Mouse (Mus musculus) embryonic facial prominence, embryonic 12.5 days (tissue): ENCODE data around the gene Pik3c2g. TPM values are rescaled to one million over a fixed set of nuclear protein-coding genes. Genes with fewer than 3 reads are reported as not detected.

Experiments used
- ATAC-seq: fragments of 200-750 bp; cut with Nextera tagmentation; 2 replicates; pipeline ENCODE4 v1.8.0; 2017; ENCODE audit not compliant: insufficient number of reproducible peaks, insufficient read depth, low FRiP score, low TSS enrichment
- H3K27ac ChIP-seq: fragments of 300-500 bp; sonication (generic); 2 replicates; pipeline ENCODE4 v1.5.1; 2016; ENCODE audit warnings: mild to moderate bottlenecking
- H3K27me3 ChIP-seq: fragments of 300-500 bp; sonication (generic); 2 replicates; pipeline ENCODE4 v1.6.1; 2016; ENCODE audit warnings: mild to moderate bottlenecking, moderate library complexity
- H3K36me3 ChIP-seq: fragments of 300-500 bp; sonication (generic); 2 replicates; pipeline ENCODE4 v1.6.1; 2016; ENCODE audit warnings: mild to moderate bottlenecking
- H3K4me1 ChIP-seq: fragments of 300-500 bp; sonication (generic); 2 replicates; pipeline ENCODE4 v1.6.1; 2016
- H3K4me2 ChIP-seq: fragments of 300-500 bp; sonication (generic); replicated peaks from 2 replicates; pipeline ENCODE4 v1.6.1; 2016; ENCODE audit warnings: mild to moderate bottlenecking, moderate library complexity
- H3K4me3 ChIP-seq: fragments of 300-500 bp; sonication (generic); 2 replicates; pipeline ENCODE4 v1.5.1; 2016; ENCODE audit warnings: mild to moderate bottlenecking
- H3K9ac ChIP-seq: fragments of 300-500 bp; sonication (generic); 2 replicates; pipeline ENCODE4 v1.6.1; 2016; ENCODE audit warnings: mild to moderate bottlenecking, moderate library complexity
- H3K9me3 ChIP-seq: fragments of 300-500 bp; sonication (generic); 2 replicates; pipeline ENCODE4 v1.6.1; 2016; ENCODE audit warnings: mild to moderate bottlenecking, moderate library complexity
- WGBS: fragments of 180-500 bp; shearing (Covaris S2); methylation state at CpG from one replicate; pipeline ENCODE4 v1.1.7; 2016; 5-methylcytosine and 5-hydroxymethylcytosine counted together
- polyA plus RNA-seq: library from polyadenylated mRNA; unstranded; fragments of >200 nt; fragmentation: Nextera tagmentation; extraction: Ambion mirVana; gene quantifications from 2 replicates; pipeline ENCODE4 v1.2.1, GENCODE M21; 2016

The Pik3c2g gene
- polyA plus RNA-seq, 1 experiment from 2014 or later = 0.65 TPM

- Histone ChIP-seq H3K4me1 (no peaks in the 10 kb centered on the region), H3K36me3 (no peaks in the 10 kb centered on the region), H3K4me2 (no peak overlapping the region), H3K27ac (no peak overlapping the region), H3K27me3 (no peaks in the 10 kb centered on the region), H3K9me3 (no peaks in the 10 kb centered on the region), H3K4me3 (no peak overlapping the region), H3K9ac (no peak overlapping the region)
- no peak for ATAC-seq
- WGBS = 55% methylated on average over 3 of the region's 3 CpGs
Observed at GRCm38 (mm10) chr6:139963775-139964174, 376.8 kb downstream of the Pik3c2g start.

GRCm38 (mm10) chr6:139964895-139965294 is 377.9 kb downstream of the Pik3c2g start:
- Histone ChIP-seq H3K4me3 (no peak overlapping the region), H3K27ac (no peak overlapping the region), H3K4me1 (no peaks in the 10 kb centered on the region), H3K27me3 (no peaks in the 10 kb centered on the region), H3K36me3 (no peaks in the 10 kb centered on the region), H3K9ac (no peak overlapping the region), H3K4me2 (no peak overlapping the region), H3K9me3 (no peaks in the 10 kb centered on the region)
- WGBS = 85% methylated on average over 3 of the region's 3 CpGs
- ATAC-seq = no peak

GRCm38 (mm10) chr6:139966684-139967083 is 379.7 kb downstream of the Pik3c2g start:
- H3K27me3 ChIP-seq = no peaks in the 10 kb centered on the region
- H3K27ac ChIP-seq = no peak overlapping the region
- no peak overlapping the region for H3K4me3 ChIP-seq
- H3K4me1 ChIP-seq = no peaks in the 10 kb centered on the region
- H3K36me3 ChIP-seq = no peaks in the 10 kb centered on the region
- H3K9me3 ChIP-seq = no peaks in the 10 kb centered on the region
- ATAC-seq = no peak
- H3K4me2 ChIP-seq = no peak overlapping the region
- 66% methylated on average over 6 of the region's 6 CpGs for WGBS
- H3K9ac ChIP-seq = no peak overlapping the region

- H3K4me2 ChIP-seq = no peak overlapping the region
- no peaks in the 10 kb centered on the region for H3K4me1 ChIP-seq
- no peak overlapping the region for H3K4me3 ChIP-seq
- no peaks in the 10 kb centered on the region for H3K27me3 ChIP-seq
- no peaks in the 10 kb centered on the region for H3K36me3 ChIP-seq
- no peak overlapping the region for H3K27ac ChIP-seq
- H3K9ac ChIP-seq = no peak overlapping the region
- WGBS = 86% methylated on average over 4 of the region's 4 CpGs
- no peak for ATAC-seq
- no peaks in the 10 kb centered on the region for H3K9me3 ChIP-seq
Observed at GRCm38 (mm10) chr6:139971608-139972298, 384.7 kb downstream of the Pik3c2g start.

GRCm38 (mm10) chr6:139974668-139975067 is 387.6 kb downstream of the Pik3c2g start:
- 83% methylated on average over 5 of the region's 5 CpGs for WGBS
- Histone ChIP-seq H3K27me3 (no peaks in the 10 kb centered on the region), H3K36me3 (no peaks in the 10 kb centered on the region), H3K27ac (no peak overlapping the region), H3K4me1 (no peaks in the 10 kb centered on the region), H3K4me3 (no peak overlapping the region), H3K4me2 (no peak overlapping the region), H3K9me3 (no peaks in the 10 kb centered on the region), H3K9ac (no peak overlapping the region)
- ATAC-seq = no peak

GRCm38 (mm10) chr6:139978114-139978513 is 391.1 kb downstream of the Pik3c2g start:
- no peak for ATAC-seq
- no peaks in the 10 kb centered on the region for H3K27me3 ChIP-seq
- 53% methylated on average over 3 of the region's 3 CpGs for WGBS
- no peaks in the 10 kb centered on the region for H3K4me1 ChIP-seq
- H3K4me3 ChIP-seq = no peak overlapping the region
- no peak overlapping the region for H3K4me2 ChIP-seq
- no peak overlapping the region for H3K27ac ChIP-seq
- H3K9me3 ChIP-seq = no peaks in the 10 kb centered on the region
- no peak overlapping the region for H3K9ac ChIP-seq
- no peaks in the 10 kb centered on the region for H3K36me3 ChIP-seq

- H3K4me3 ChIP-seq = no peak overlapping the region
- no peaks in the 10 kb centered on the region for H3K27me3 ChIP-seq
- ATAC-seq = no peak
- no peaks in the 10 kb centered on the region for H3K36me3 ChIP-seq
- no peak overlapping the region for H3K27ac ChIP-seq
- no peaks in the 10 kb centered on the region for H3K4me1 ChIP-seq
- no peak overlapping the region for H3K9ac ChIP-seq
- H3K9me3 ChIP-seq = no peaks in the 10 kb centered on the region
- no peak overlapping the region for H3K4me2 ChIP-seq
Observed at GRCm38 (mm10) chr6:139981061-139981460, 394.0 kb downstream of the Pik3c2g start.

- WGBS = 86% methylated on average over 3 of the region's 3 CpGs
- H3K36me3 ChIP-seq = no peaks in the 10 kb centered on the region
- no peaks in the 10 kb centered on the region for H3K27me3 ChIP-seq
- no peak overlapping the region for H3K9ac ChIP-seq
- no peaks in the 10 kb centered on the region for H3K4me1 ChIP-seq
- no peak for ATAC-seq
- H3K9me3 ChIP-seq = no peaks in the 10 kb centered on the region
- H3K4me2 ChIP-seq = no peak overlapping the region
- no peak overlapping the region for H3K4me3 ChIP-seq
- H3K27ac ChIP-seq = no peak overlapping the region
Observed at GRCm38 (mm10) chr6:139984069-139984468, 397.0 kb downstream of the Pik3c2g start.

GRCm38 (mm10) chr6:139986564-139986963 is 399.5 kb downstream of the Pik3c2g start:
- Histone ChIP-seq H3K27ac (no peak overlapping the region), H3K9ac (no peak overlapping the region), H3K9me3 (no peaks in the 10 kb centered on the region), H3K4me3 (no peak overlapping the region), H3K27me3 (no peaks in the 10 kb centered on the region), H3K36me3 (no peaks in the 10 kb centered on the region), H3K4me1 (no peaks in the 10 kb centered on the region), H3K4me2 (no peak overlapping the region)
- ATAC-seq = no peak
- WGBS = 71% methylated on average over 2 of the region's 2 CpGs

GRCm38 (mm10) chr6:139989075-139989474 is 402.1 kb downstream of the Pik3c2g start:
- Histone ChIP-seq H3K4me3 (no peak overlapping the region), H3K4me1 (no peaks in the 10 kb centered on the region), H3K4me2 (no peak overlapping the region), H3K36me3 (no peaks in the 10 kb centered on the region), H3K27me3 (no peaks in the 10 kb centered on the region), H3K9me3 (no peaks in the 10 kb centered on the region), H3K9ac (no peak overlapping the region), H3K27ac (no peak overlapping the region)
- no peak for ATAC-seq
- WGBS = 59% methylated on average over 6 of the region's 6 CpGs

GRCm38 (mm10) chr6:139989597-139989996 is 402.6 kb downstream of the Pik3c2g start:
- Histone ChIP-seq H3K4me1 (no peaks in the 10 kb centered on the region), H3K36me3 (no peaks in the 10 kb centered on the region), H3K4me3 (no peak overlapping the region), H3K27me3 (no peaks in the 10 kb centered on the region), H3K27ac (no peak overlapping the region), H3K9me3 (no peaks in the 10 kb centered on the region), H3K4me2 (no peak overlapping the region), H3K9ac (no peak overlapping the region)
- ATAC-seq = no peak
- WGBS = 80% methylated on average over 10 of the region's 10 CpGs

- no peaks in the 10 kb centered on the region for H3K27me3 ChIP-seq
- no peak overlapping the region for H3K4me3 ChIP-seq
- no peak overlapping the region for H3K27ac ChIP-seq
- no peaks in the 10 kb centered on the region; the same call in 1 of the 2 replicates for H3K9me3 ChIP-seq
- H3K4me2 ChIP-seq = no peak overlapping the region
- no peaks in the 10 kb centered on the region for H3K36me3 ChIP-seq
- WGBS = 91% methylated on average over 3 of the region's 3 CpGs
- no peak overlapping the region for H3K9ac ChIP-seq
- no peak for ATAC-seq
- no peaks in the 10 kb centered on the region for H3K4me1 ChIP-seq
Observed at GRCm38 (mm10) chr6:140005181-140005580, 418.2 kb downstream of the Pik3c2g start.
